18 mouse cellular contexts compared by ENCODE assay signal in genomic region chr9:118883150-118883549, GRCm38 (mm10). TPM values are rescaled to one million over a fixed set of nuclear protein-coding genes. Genes with fewer than 3 reads are reported as not detected.
A peak's percentile ranks its signal among the peaks of the same experiment; 100 is the strongest.
DNase-seq lines count a peak whose midpoint lies in the region; ATAC-seq lines count a peak whose summit lies in the region.
"Had no signal": no experiment of that assay in that cellular context is flagged by ENCODE, and none has a peak within 500 bp of the region (broad histone marks: within the 10 kb centered on the region; RNA-seq: fewer than 3 reads in every experiment).

No protein-coding gene starts in this region.

- ATAC-seq in common myeloid progenitor, adult 5-6 weeks (replicated peaks; ENCODE audit: low read depth, poor library complexity, severe bottlenecking), result peak; percentile 59
- peak; percentile 51 for ATAC-seq in megakaryocyte progenitor cell, adult 5-6 weeks (replicated peaks; ENCODE audit: poor library complexity)
- ATAC-seq: activated CD4-positive, CD25-positive, alpha-beta regulatory T cell, adult 4 months; forebrain, embryonic 14.5 days; forebrain, embryonic 16.5 days; Patski had no signal

- DNase-seq in 416B (ENCODE audit: low read depth), result peak; percentile 61
- no peak for DNase-seq in retina, embryonic 14.5 days (ENCODE audit: low spot score)
- no peak for DNase-seq in ovary, adult 18-20 months (ENCODE audit: low spot score)
- DNase-seq: adrenal gland, adult 8-10 months; adrenal gland, postnatal 14 days; adrenal gland, postnatal 36 days; cerebellum, adult 11-12 months; cerebellum, adult 2 months; cerebellum, adult 9-10 months; cerebellum, postnatal 10 days; cerebellum, postnatal 25 days; embryo, embryonic 11 days had no signal

RNA-seq across cellular contexts. Expression of gene Ctdspl, which starts 43.1 kb away (rescaled TPM):
- 6.3 and 7.8 TPM in 2 replicates for total RNA-seq in common myeloid progenitor, adult 5-6 weeks (2017)
- total RNA-seq in megakaryocyte progenitor cell, adult 5-6 weeks (2015), result 16.7 and 19.4 TPM in 2 replicates
- 7.4 and 8.1 TPM in 2 replicates for total RNA-seq in megakaryocyte progenitor cell, adult 5-6 weeks (2017)
